In the genomic region with DNA sequence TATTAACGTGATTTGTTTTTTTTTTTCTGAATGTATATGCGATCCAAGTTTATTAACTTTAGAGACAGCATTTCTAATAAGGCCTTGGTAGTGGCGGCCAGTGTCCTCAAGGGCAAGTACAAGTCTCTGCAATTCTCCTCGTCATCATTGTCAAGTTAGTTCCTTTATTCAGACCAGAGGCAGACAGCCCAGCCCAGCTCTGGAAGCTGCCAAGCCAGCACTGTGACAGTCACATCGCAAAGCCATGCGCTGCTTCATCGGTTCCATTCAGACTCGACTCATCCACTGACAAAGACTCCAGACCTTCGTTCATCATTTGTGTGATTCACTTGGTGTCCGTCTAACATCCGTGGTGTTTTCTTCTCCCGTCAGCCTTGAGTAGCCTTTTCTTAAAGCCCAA, we compare ENCODE assay signal across 11 mouse cellular contexts.
DNase-seq lines count a peak whose midpoint lies in the region; ATAC-seq and TF ChIP-seq lines count a peak whose summit lies in the region.
"Had no signal": no experiment of that assay in that cellular context is flagged by ENCODE, and none has a peak within 500 bp of the region (broad histone marks: within the 10 kb centered on the region; RNA-seq: fewer than 3 reads in every experiment).

No protein-coding gene starts in this region.

- no peaks in the 10 kb centered on the region for H3K27me3 ChIP-seq in hindbrain, postnatal 0 days (ENCODE audit: insufficient read depth, low read length)
- no peaks in the 10 kb centered on the region for H3K27me3 ChIP-seq in hindbrain, embryonic 13.5 days
- no peaks in the 10 kb centered on the region for H3K27me3 ChIP-seq in small intestine, adult 2 months (ENCODE audit: control insufficient read depth, insufficient read depth, low read length)
- H3K27me3 ChIP-seq in forebrain, embryonic 13.5 days, result no peaks in the 10 kb centered on the region

- no peak for TF ChIP-seq CTCF in hindbrain, postnatal 0 days (IDR thresholded peaks at IDR 0.05; ENCODE audit: low read depth)
- TF ChIP-seq CTCF in small intestine, adult 2 months (IDR thresholded peaks at IDR 0.05; ENCODE audit: extremely low read depth, insufficient read length, insufficient replicate concordance, low read depth, low read length), result no peak

- H3K4me2 ChIP-seq in hindbrain, postnatal 0 days (ENCODE audit: low read depth, low read length), result no peak overlapping the region
- no peak overlapping the region for H3K4me2 ChIP-seq in hindbrain, embryonic 13.5 days
- H3K4me2 ChIP-seq in forebrain, embryonic 13.5 days, result no peak overlapping the region

- WGBS in hindbrain, postnatal 0 days, result 39% methylated on average over 12 of the region's 12 CpGs
- WGBS in hindbrain, embryonic 13.5 days, result 48% methylated on average over 12 of the region's 12 CpGs
- WGBS in small intestine, adult 2 months, result 85% methylated on average over 12 of the region's 12 CpGs
- 76% methylated on average over 12 of the region's 12 CpGs for WGBS in forebrain, embryonic 13.5 days

- no peak overlapping the region for H3K4me3 ChIP-seq in hindbrain, postnatal 0 days (ENCODE audit: low read length)
- H3K4me3 ChIP-seq in hindbrain, embryonic 13.5 days, result no peak overlapping the region
- H3K4me3 ChIP-seq in small intestine, adult 2 months (ENCODE audit: low read depth, low read length), result no peak overlapping the region
- no peak overlapping the region for H3K4me3 ChIP-seq in forebrain, embryonic 13.5 days
- H3K4me3 ChIP-seq: heart, embryonic 10.5 days had no signal

- H3K36me3 ChIP-seq in hindbrain, postnatal 0 days (ENCODE audit: insufficient read depth, low read length), result peaks cover 10% of the 10 kb centered on the region
- H3K36me3 ChIP-seq in hindbrain, embryonic 13.5 days, result peaks cover 36% of the 10 kb centered on the region
- H3K36me3 ChIP-seq in small intestine, adult 2 months (ENCODE audit: control insufficient read depth, insufficient read depth, low read length), result peaks cover 16% of the 10 kb centered on the region
- H3K36me3 ChIP-seq in forebrain, embryonic 13.5 days (ENCODE audit: poor library complexity, severe bottlenecking), result peaks cover 40% of the 10 kb centered on the region

- no peak for DNase-seq in hindbrain, postnatal 0 days (ENCODE audit: low spot score)
- DNase-seq in right cerebral cortex, postnatal 14 days, result peak; percentile 17
- no peak for DNase-seq in right cerebral cortex, postnatal 25 days
- DNase-seq in brain, adult 2 months (ENCODE audit: low read depth, low spot score), result peak; percentile 70
- DNase-seq in testis, postnatal 10 days (ENCODE audit: low spot score), result no peak
- DNase-seq: embryo, embryonic 11 days had no signal

- no peaks in the 10 kb centered on the region for H3K9me3 ChIP-seq in hindbrain, postnatal 0 days (ENCODE audit: low read length)
- no peaks in the 10 kb centered on the region for H3K9me3 ChIP-seq in hindbrain, embryonic 13.5 days
- no peaks in the 10 kb centered on the region for H3K9me3 ChIP-seq in forebrain, embryonic 13.5 days (replicated peaks)
- H3K9me3 ChIP-seq: heart, embryonic 10.5 days had no signal

- no peak overlapping the region for H3K9ac ChIP-seq in hindbrain, postnatal 0 days (replicated peaks; ENCODE audit: low read length)
- no peak overlapping the region for H3K9ac ChIP-seq in hindbrain, embryonic 13.5 days
- H3K9ac ChIP-seq in forebrain, embryonic 13.5 days, result no peak overlapping the region

- no peak overlapping the region for H3K27ac ChIP-seq in hindbrain, postnatal 0 days
- no peak overlapping the region for H3K27ac ChIP-seq in hindbrain, embryonic 13.5 days
- peak overlapping the region; percentile 27; the same call in 1 of the 2 replicates for H3K27ac ChIP-seq in small intestine, adult 2 months (ENCODE audit: insufficient read depth, low read depth, low read length)
- no peak overlapping the region for H3K27ac ChIP-seq in forebrain, embryonic 13.5 days
- H3K27ac ChIP-seq: heart, embryonic 10.5 days; kidney, postnatal 0 days had no signal

- TF ChIP-seq POLR2A in small intestine, adult 2 months (IDR thresholded peaks at IDR 0.05; ENCODE audit: low read depth, low read length), result no peak

- ATAC-seq in hindbrain, postnatal 0 days, result peak; percentile 76
- ATAC-seq in hindbrain, embryonic 13.5 days (ENCODE audit: low FRiP score), result no peak
- ATAC-seq in forebrain, embryonic 13.5 days, result no peak

- no peaks in the 10 kb centered on the region for H3K4me1 ChIP-seq in hindbrain, postnatal 0 days (ENCODE audit: insufficient read depth, low read length)
- peaks cover 7% of the 10 kb centered on the region; the same call in 1 of the 2 replicates for H3K4me1 ChIP-seq in hindbrain, embryonic 13.5 days (replicated peaks)
- H3K4me1 ChIP-seq in small intestine, adult 2 months (ENCODE audit: control insufficient read depth, insufficient read depth, insufficient read length, low read length), result no peaks in the 10 kb centered on the region
- no peaks in the 10 kb centered on the region for H3K4me1 ChIP-seq in forebrain, embryonic 13.5 days

Comparison
In these comparisons a context has a peak if more than half of its experiments do, and no peak if none do; other contexts are left out.
1. DNase-seq: peak in right cerebral cortex, postnatal 14 days (single experiment) and brain, adult 2 months (single experiment); none in hindbrain, postnatal 0 days (single experiment), right cerebral cortex, postnatal 25 days (single experiment) and testis, postnatal 10 days (single experiment).